Mouse (Mus musculus) lung, adult 2 months (tissue): ENCODE data around the gene Igf2bp2.

ENCODE experiments used
- CTCF ChIP-seq: fragments of 200-500 bp; IDR thresholded peaks from 2 replicates; pipeline ENCODE4 v1.5.1; 2011; ENCODE audit warnings: mild to moderate bottlenecking, low read length, control low read depth; ENCODE audit not compliant: insufficient read depth
- POLR2A ChIP-seq: fragments of 200-500 bp; IDR thresholded peaks from 2 replicates; pipeline ENCODE4 v1.6.1; 2011; ENCODE audit warnings: low read depth, mild to moderate bottlenecking, control low read depth, low read length, borderline replicate concordance; ENCODE audit errors: extremely low read depth

GRCm38 (mm10) chr16:22160386-22161145 lies 2.5 kb downstream of the Igf2bp2 start:
- TF ChIP-seq CTCF (no peak), POLR2A (no peak)
